9 mouse cellular contexts compared by ENCODE assay signal in genomic region chr5:16199816-16200215, GRCm38 (mm10).
DNase-seq lines count a peak whose midpoint lies in the region; ATAC-seq and TF ChIP-seq lines count a peak whose summit lies in the region.
"Had no signal": no experiment of that assay in that cellular context is flagged by ENCODE, and none has a peak within 500 bp of the region (broad histone marks: within the 10 kb centered on the region; RNA-seq: fewer than 3 reads in every experiment).

No protein-coding gene starts in this region.

- no peak overlapping the region for H3K27ac ChIP-seq in thymus, adult 2 months (ENCODE audit: control insufficient read depth, insufficient read depth, low read length)
- H3K27ac ChIP-seq: embryonic facial prominence, embryonic 12.5 days; heart, embryonic 13.5 days had no signal

- H3K36me3 ChIP-seq in thymus, adult 2 months (ENCODE audit: control insufficient read depth, insufficient read depth, low read length): no peaks in the 10 kb centered on the region
- H3K36me3 ChIP-seq: embryonic facial prominence, embryonic 12.5 days had no signal

- POLR2A ChIA-PET in Patski (lab: Charles Lee): no interaction called here

- in situ Hi-C loops in Patski (cut with MboI; ENCODE audit: low pct_unique_long_range_greater_than_20kb): loop anchor here (10.0 to 25.0 kb wide), 2 partner anchors 355 to 1313 kb away; no protein-coding TSS in a partner anchor

- no peak overlapping the region for H3K4me3 ChIP-seq in thymus, adult 2 months (ENCODE audit: control insufficient read depth, insufficient read depth, low read length)
- H3K4me3 ChIP-seq: embryonic facial prominence, embryonic 12.5 days; heart, embryonic 13.5 days had no signal

- DNase-seq in kidney, postnatal 4 days: peak; percentile 6 to 20
- DNase-seq in kidney, postnatal 14 days: no peak
- DNase-seq in Patski (ENCODE audit: low read depth, low spot score): no peak
- DNase-seq in mesoderm, embryonic 11.5 days (ENCODE audit: low read depth, low spot score): peak; percentile 22
- no peak for DNase-seq in thymus, adult 2 months
- no peak for DNase-seq in frontal cortex, postnatal 25 days (ENCODE audit: low spot score in 2 of 2)

- CTCF ChIA-PET in Patski (lab: Charles Lee): no interaction called here

- no peak for TF ChIP-seq POLR2A in thymus, adult 2 months (IDR thresholded peaks at IDR 0.05; ENCODE audit: control insufficient read depth, extremely low read depth, insufficient read depth, low read length, poor library complexity)

- no peak for ATAC-seq in Patski
- peak; percentile 60; the same call in 1 of the 2 replicates for ATAC-seq in common myeloid progenitor, adult 5-6 weeks (replicated peaks; ENCODE audit: low read depth, poor library complexity, severe bottlenecking)

- WGBS in thymus, adult 2 months: 49% methylated on average over 2 of the region's 2 CpGs

- peaks cover 4% of the 10 kb centered on the region for H3K27me3 ChIP-seq in Patski
- H3K27me3 ChIP-seq in thymus, adult 2 months (ENCODE audit: control insufficient read depth, insufficient read depth, low read length): no peaks in the 10 kb centered on the region
- H3K27me3 ChIP-seq: embryonic facial prominence, embryonic 12.5 days; heart, embryonic 13.5 days had no signal

- H3K4me1 ChIP-seq in thymus, adult 2 months (replicated peaks; ENCODE audit: control insufficient read depth, insufficient read depth, low read length): no peaks in the 10 kb centered on the region
- H3K4me1 ChIP-seq: embryonic facial prominence, embryonic 12.5 days; heart, embryonic 13.5 days had no signal

- TF ChIP-seq CTCF in Patski (IDR thresholded peaks at IDR 0.05): peak; percentile 40
- no peak for TF ChIP-seq CTCF in thymus, adult 2 months (IDR thresholded peaks at IDR 0.05; ENCODE audit: borderline replicate concordance, control insufficient read depth, extremely low read depth, insufficient read depth, low read length, poor library complexity)

Comparison
In these comparisons a context has a peak if more than half of its experiments do, and no peak if none do; other contexts are left out.
1. DNase-seq: peak in kidney, postnatal 4 days (2 of 2) and mesoderm, embryonic 11.5 days (single experiment); none in kidney, postnatal 14 days (single experiment), Patski (single experiment), thymus, adult 2 months (single experiment) and frontal cortex, postnatal 25 days (0 of 2).